Mouse (Mus musculus): ENCODE results near the gene Rpgrip1.

DNA sequence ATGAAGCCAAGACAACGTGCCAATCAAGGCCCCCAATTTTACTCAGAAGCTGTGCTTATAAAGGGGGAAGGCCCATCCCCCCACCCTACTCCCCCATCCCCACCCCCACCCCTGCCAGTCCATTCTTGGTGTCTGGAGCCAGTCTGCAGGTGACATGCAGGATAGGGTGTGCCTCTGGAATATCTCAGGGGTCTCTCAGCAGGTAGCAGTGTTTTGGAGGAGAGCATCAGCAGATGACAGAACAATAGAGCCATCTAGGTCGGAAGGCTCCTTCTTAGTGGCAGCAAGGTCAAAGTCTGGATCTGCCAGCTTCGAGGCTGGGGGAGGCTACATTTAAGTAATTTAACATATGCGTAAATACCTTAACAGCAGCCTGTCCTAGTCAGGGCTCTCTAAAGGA is 44.4 kb upstream of the Rpgrip1 start:
- TF ChIP-seq CTCF (IDR thresholded peaks at IDR 0.05; ENCODE audit: low read depth): no peak
- TF ChIP-seq EP300 (optimal IDR thresholded peaks at IDR 0.05): no peak
